Mouse (Mus musculus) forebrain, embryonic 13.5 days (tissue): ENCODE results near the gene Atrx. TPM values are rescaled to one million over a fixed set of nuclear protein-coding genes. Genes with fewer than 3 reads are reported as not detected.
A peak's percentile ranks its signal among the peaks of the same experiment; 100 is the strongest.
"Not testable (repeated sequence)": the region's sequence is repeated elsewhere in the genome, so short reads cannot be mapped to it uniquely, and the experiment has no call there.

Source experiments
- ATAC-seq: fragments of 200-750 bp; cut with Nextera tagmentation; 2 replicates; pipeline ENCODE4 v1.8.0; 2017
- H3K27ac ChIP-seq: fragments of 300-500 bp; sonication (generic); 2 replicates; pipeline ENCODE4 v1.5.1; 2015; ENCODE audit warnings: inconsistent platforms, mild to moderate bottlenecking, moderate library complexity
- H3K27me3 ChIP-seq: fragments of 300-500 bp; sonication (generic); 2 replicates; pipeline ENCODE4 v1.6.1; 2015; ENCODE audit warnings: mild to moderate bottlenecking, inconsistent platforms
- H3K36me3 ChIP-seq: fragments of 300-500 bp; sonication (generic); 2 replicates; pipeline ENCODE4 v1.6.1; 2015; ENCODE audit warnings: mild to moderate bottlenecking, inconsistent platforms; ENCODE audit not compliant: poor library complexity, severe bottlenecking
- H3K4me1 ChIP-seq: fragments of 300-500 bp; sonication (generic); 2 replicates; pipeline ENCODE4 v1.6.1; 2015; ENCODE audit warnings: inconsistent platforms
- H3K4me2 ChIP-seq: fragments of 300-500 bp; sonication (generic); 2 replicates; pipeline ENCODE4 v1.6.1; 2015; ENCODE audit warnings: inconsistent platforms, mild to moderate bottlenecking, moderate library complexity
- H3K4me3 ChIP-seq: fragments of 300-500 bp; sonication (generic); 2 replicates; pipeline ENCODE4 v1.5.1; 2015; ENCODE audit warnings: mild to moderate bottlenecking, inconsistent platforms
- H3K9ac ChIP-seq: fragments of 300-500 bp; sonication (generic); 2 replicates; pipeline ENCODE4 v1.6.1; 2015; ENCODE audit warnings: mild to moderate bottlenecking, inconsistent platforms
- H3K9me3 ChIP-seq: fragments of 300-500 bp; sonication (generic); replicated peaks from 2 replicates; pipeline ENCODE4 v1.6.1; 2016; ENCODE audit warnings: inconsistent platforms
- WGBS: fragments of 180-500 bp; shearing (Covaris S2); methylation state at CpG from one replicate; pipeline ENCODE4 v1.1.7; 2015; 5-methylcytosine and 5-hydroxymethylcytosine counted together
- polyA plus RNA-seq: library from polyadenylated mRNA; unstranded; fragments of >200 nt; fragmentation: Nextera tagmentation; extraction: Ambion mirVana; gene quantifications from 2 replicates; pipeline ENCODE4 v1.2.1, GENCODE M21; 2015

Atrx gene
- polyA plus RNA-seq, 1 experiment from 2014 or later = 268 TPM

GRCm38 (mm10) chrX:105923896-105924295, 5.3 kb downstream of the Atrx start:
- H3K27ac ChIP-seq = no peak overlapping the region
- H3K9ac ChIP-seq = no peak overlapping the region
- H3K9me3 ChIP-seq = no peaks in the 10 kb centered on the region
- no peaks in the 10 kb centered on the region for H3K36me3 ChIP-seq
- no CpG with 5 or more reads among the region's 1 CpGs for WGBS
- ATAC-seq = no peak
- no peak overlapping the region for H3K4me3 ChIP-seq
- no peak overlapping the region for H3K4me2 ChIP-seq
- H3K4me1 ChIP-seq = peaks cover 13% of the 10 kb centered on the region
- H3K27me3 ChIP-seq = no peaks in the 10 kb centered on the region

GRCm38 (mm10) chrX:105922986-105923385, 6.2 kb downstream of the Atrx start:
- 94% methylated on average over 7 of the region's 7 CpGs for WGBS
- H3K9me3 ChIP-seq, H3K9ac ChIP-seq, H3K4me2 ChIP-seq, H3K27ac ChIP-seq, H3K27me3 ChIP-seq, H3K36me3 ChIP-seq, ATAC-seq, H3K4me3 ChIP-seq: not testable (repeated sequence)
- peaks cover 13% of the 10 kb centered on the region for H3K4me1 ChIP-seq

GRCm38 (mm10) chrX:105921421-105921820, 7.8 kb downstream of the Atrx start:
- H3K27me3 ChIP-seq = no peaks in the 10 kb centered on the region
- H3K9me3 ChIP-seq = no peaks in the 10 kb centered on the region
- ATAC-seq = no peak
- H3K4me2 ChIP-seq = no peak overlapping the region
- H3K9ac ChIP-seq = no peak overlapping the region
- H3K4me1 ChIP-seq = peaks cover 5% of the 10 kb centered on the region
- H3K4me3 ChIP-seq = no peak overlapping the region
- 100% methylated on average over 2 of the region's 2 CpGs for WGBS
- no peaks in the 10 kb centered on the region for H3K36me3 ChIP-seq
- H3K27ac ChIP-seq = no peak overlapping the region

- H3K27me3 ChIP-seq = no peaks in the 10 kb centered on the region
- H3K9me3 ChIP-seq = no peaks in the 10 kb centered on the region
- no peaks in the 10 kb centered on the region for H3K36me3 ChIP-seq
- H3K27ac ChIP-seq = no peak overlapping the region
- 82% methylated on average over 3 of the region's 3 CpGs for WGBS
- H3K4me1 ChIP-seq = no peaks in the 10 kb centered on the region
- H3K4me2 ChIP-seq = no peak overlapping the region
- H3K4me3 ChIP-seq = no peak overlapping the region
- no peak for ATAC-seq
- no peak overlapping the region for H3K9ac ChIP-seq
Measured at GRCm38 (mm10) chrX:105911728-105912127, 17.5 kb downstream of the Atrx start.

GRCm38 (mm10) chrX:105901611-105902010, 27.6 kb downstream of the Atrx start:
- Histone ChIP-seq H3K27ac (no peak overlapping the region), H3K36me3 (peaks cover 3% of the 10 kb centered on the region; the same call in 1 of the 2 replicates), H3K9ac (no peak overlapping the region), H3K4me3 (no peak overlapping the region), H3K4me1 (no peaks in the 10 kb centered on the region), H3K4me2 (no peak overlapping the region), H3K9me3 (no peaks in the 10 kb centered on the region), H3K27me3 (no peaks in the 10 kb centered on the region)
- ATAC-seq = no peak
- WGBS = 61% methylated on average over 1 of the region's 1 CpGs

DNA sequence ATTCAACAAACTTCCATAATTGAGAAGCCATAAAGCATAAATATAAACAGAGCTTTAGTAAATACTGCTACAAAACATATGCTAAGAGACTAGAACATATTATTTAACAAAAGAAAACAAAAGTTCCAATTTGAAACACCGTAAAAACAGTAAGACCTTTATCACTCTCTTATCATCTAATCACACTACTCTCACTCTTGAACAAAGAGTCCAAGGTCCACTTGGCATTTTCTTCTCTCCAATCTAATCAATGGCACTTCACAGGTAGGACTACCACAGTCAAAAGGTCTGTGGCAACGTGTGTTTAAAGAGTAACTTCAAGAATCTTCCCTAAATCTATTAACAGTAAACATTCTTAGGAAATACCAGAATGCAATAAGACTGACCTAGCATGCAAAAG, 42.3 kb downstream of the Atrx start:
- WGBS = 81% methylated on average over 2 of the region's 2 CpGs
- no peak overlapping the region for H3K4me3 ChIP-seq
- no peaks in the 10 kb centered on the region for H3K9me3 ChIP-seq
- no peaks in the 10 kb centered on the region for H3K27me3 ChIP-seq
- H3K27ac ChIP-seq = no peak overlapping the region
- no peaks in the 10 kb centered on the region for H3K4me1 ChIP-seq
- no peak for ATAC-seq
- H3K36me3 ChIP-seq = no peaks in the 10 kb centered on the region
- no peak overlapping the region for H3K4me2 ChIP-seq
- no peak overlapping the region for H3K9ac ChIP-seq

- ATAC-seq = no peak
- peaks cover 7% of the 10 kb centered on the region; the same call in 1 of the 2 replicates for H3K36me3 ChIP-seq
- no peak overlapping the region for H3K4me3 ChIP-seq
- H3K9me3 ChIP-seq = no peaks in the 10 kb centered on the region
- WGBS = 90% methylated on average over 5 of the region's 5 CpGs
- no peak overlapping the region for H3K9ac ChIP-seq
- no peak overlapping the region for H3K27ac ChIP-seq
- H3K27me3 ChIP-seq = no peaks in the 10 kb centered on the region
- no peaks in the 10 kb centered on the region for H3K4me1 ChIP-seq
- H3K4me2 ChIP-seq = no peak overlapping the region
Measured at GRCm38 (mm10) chrX:105864367-105864766, 64.8 kb downstream of the Atrx start.

DNA sequence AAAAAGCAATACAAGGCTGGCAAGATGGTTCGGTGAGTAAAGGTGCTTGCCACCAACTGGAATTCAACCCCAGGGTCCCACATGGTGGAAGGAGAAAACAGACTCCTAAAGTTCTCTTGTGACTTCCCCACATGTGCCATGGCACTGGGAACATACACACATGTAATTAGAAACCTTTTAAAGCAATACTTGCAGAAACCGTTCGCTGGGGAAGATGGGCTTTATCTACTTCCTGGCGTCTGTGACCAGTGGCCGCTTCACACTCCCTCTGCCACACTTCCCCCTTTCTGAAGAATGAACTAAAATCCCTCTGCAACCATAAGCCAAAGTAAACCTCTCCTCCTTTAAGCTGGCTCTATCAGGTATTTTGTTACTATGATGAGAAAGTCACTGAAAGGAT, 104.7 kb downstream of the Atrx start:
- no peak overlapping the region for H3K4me2 ChIP-seq
- WGBS = 93% methylated on average over 5 of the region's 5 CpGs
- no peak for ATAC-seq

GRCm38 (mm10) chrX:105794806-105795403, 134.3 kb downstream of the Atrx start:
- Histone ChIP-seq H3K4me2 (no peak overlapping the region), H3K27me3 (no peaks in the 10 kb centered on the region), H3K9me3 (no peaks in the 10 kb centered on the region), H3K4me1 (no peaks in the 10 kb centered on the region), H3K36me3 (no peaks in the 10 kb centered on the region), H3K4me3 (no peak overlapping the region), H3K27ac (no peak overlapping the region), H3K9ac (no peak overlapping the region)
- ATAC-seq = peak; percentile 76
- WGBS = 40% methylated on average over 8 of the region's 8 CpGs

More for the DNA sequence above, 104.7 kb downstream of the Atrx start:
- no peak overlapping the region for H3K4me3 ChIP-seq
- H3K27me3 ChIP-seq = no peaks in the 10 kb centered on the region
- H3K9me3 ChIP-seq = no peaks in the 10 kb centered on the region
- H3K9ac ChIP-seq = no peak overlapping the region
- H3K36me3 ChIP-seq = peaks cover 19% of the 10 kb centered on the region; the same call in 1 of the 2 replicates
- no peaks in the 10 kb centered on the region for H3K4me1 ChIP-seq
- H3K27ac ChIP-seq = no peak overlapping the region

- H3K4me1 ChIP-seq = no peaks in the 10 kb centered on the region
- ATAC-seq = no peak
- 88% methylated on average over 5 of the region's 5 CpGs for WGBS
- H3K36me3 ChIP-seq = no peaks in the 10 kb centered on the region
- H3K4me2 ChIP-seq = no peak overlapping the region
- H3K27ac ChIP-seq = no peak overlapping the region
- H3K9ac ChIP-seq = no peak overlapping the region
- H3K4me3 ChIP-seq = no peak overlapping the region
- H3K27me3 ChIP-seq = 0 out of 2 replicates have a peak, but pooled peaks cover under 1% of the 10 kb centered on the region
- H3K9me3 ChIP-seq = no peaks in the 10 kb centered on the region
Measured at GRCm38 (mm10) chrX:105773281-105773680, 155.9 kb downstream of the Atrx start.

- Histone ChIP-seq H3K27ac (no peak overlapping the region), H3K36me3 (no peaks in the 10 kb centered on the region), H3K27me3 (peaks cover 43% of the 10 kb centered on the region), H3K4me1 (peaks cover 11% of the 10 kb centered on the region), H3K9ac (no peak overlapping the region), H3K4me3 (no peak overlapping the region), H3K4me2 (no peak overlapping the region), H3K9me3 (no peaks in the 10 kb centered on the region; the same call in 1 of the 2 replicates)
- WGBS = 77% methylated on average over 3 of the region's 3 CpGs
- no peak for ATAC-seq
Measured at GRCm38 (mm10) chrX:105767932-105768331, 161.3 kb downstream of the Atrx start.

DNA sequence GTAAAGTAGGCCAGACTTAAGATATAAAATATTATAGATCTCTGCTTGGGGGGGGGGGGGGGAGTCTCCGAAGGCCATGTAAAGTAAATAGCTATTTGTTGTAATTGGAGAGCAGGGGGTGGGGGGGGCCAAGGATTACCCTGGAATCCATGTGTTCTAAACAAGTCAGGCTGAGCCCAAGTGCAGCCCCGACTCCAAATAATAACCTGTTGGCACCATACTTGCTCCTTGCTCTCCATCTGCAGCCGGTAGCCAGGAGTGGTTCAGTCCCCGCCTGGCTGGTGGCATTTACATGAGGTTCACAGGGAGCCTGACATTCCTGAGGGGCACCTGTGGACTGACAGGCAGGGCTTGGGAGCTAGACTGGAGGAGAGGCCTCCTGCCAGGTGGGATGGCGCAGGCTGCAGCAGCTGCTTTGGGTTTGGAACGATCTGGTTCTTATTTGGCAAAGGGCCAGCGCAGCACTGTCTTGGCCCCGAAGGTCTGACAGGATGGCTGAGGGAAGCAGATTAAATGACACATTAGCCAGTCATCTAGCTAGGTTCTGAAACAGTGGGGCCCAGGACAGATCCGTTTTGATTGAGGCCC, 161.9 kb downstream of the Atrx start:
- peaks cover 50% of the 10 kb centered on the region for H3K27me3 ChIP-seq
- no peak overlapping the region for H3K9ac ChIP-seq
- H3K4me1 ChIP-seq = peaks cover 13% of the 10 kb centered on the region
- H3K4me3 ChIP-seq = no peak overlapping the region
- no peak overlapping the region for H3K27ac ChIP-seq
- no peaks in the 10 kb centered on the region for H3K36me3 ChIP-seq
- WGBS = 35% methylated on average over 9 of the region's 9 CpGs
- ATAC-seq = no peak
- no peaks in the 10 kb centered on the region; the same call in 1 of the 2 replicates for H3K9me3 ChIP-seq
- no peak overlapping the region for H3K4me2 ChIP-seq

GRCm38 (mm10) chrX:105766013-105766412, 163.2 kb downstream of the Atrx start:
- H3K27me3 ChIP-seq = peaks cover 50% of the 10 kb centered on the region
- H3K4me1 ChIP-seq = peaks cover 13% of the 10 kb centered on the region
- WGBS = 18% methylated on average over 6 of the region's 6 CpGs
- H3K36me3 ChIP-seq = no peaks in the 10 kb centered on the region
- H3K27ac ChIP-seq = no peak overlapping the region
- H3K9ac ChIP-seq = no peak overlapping the region
- no peak overlapping the region for H3K4me3 ChIP-seq
- H3K4me2 ChIP-seq = no peak overlapping the region
- ATAC-seq = no peak
- H3K9me3 ChIP-seq = no peaks in the 10 kb centered on the region; the same call in 1 of the 2 replicates
